Mouse (Mus musculus) kidney, adult 2 months (tissue): Measurements from ENCODE around the gene Galnt13. TPM values are rescaled to one million over a fixed set of nuclear protein-coding genes. Genes with fewer than 3 reads are reported as not detected.

Experiments used
- DNase-seq: peaks from one replicate; pipeline ENCODE4 v3.0.0; 2021
- H3K27ac ChIP-seq: fragments of 200-500 bp; 2 replicates; pipeline ENCODE4 v1.5.1; 2012; ENCODE audit warnings: low read depth, low read length, control low read depth, inconsistent platforms; ENCODE audit not compliant: insufficient read depth
- H3K27me3 ChIP-seq: fragments of 200-500 bp; replicated peaks from 2 replicates; pipeline ENCODE4 v1.6.1; 2012; ENCODE audit warnings: mild to moderate bottlenecking, moderate library complexity, low read length, inconsistent platforms; ENCODE audit not compliant: control insufficient read depth, insufficient read depth
- H3K36me3 ChIP-seq: fragments of 200-500 bp; 2 replicates; pipeline ENCODE4 v1.6.1; 2012; ENCODE audit warnings: mild to moderate bottlenecking, moderate library complexity, low read length, inconsistent platforms; ENCODE audit not compliant: control insufficient read depth, insufficient read depth
- H3K4me1 ChIP-seq: fragments of 200-500 bp; 2 replicates; pipeline ENCODE4 v1.6.1; 2011; ENCODE audit warnings: low read length; ENCODE audit not compliant: control insufficient read depth, insufficient read depth
- H3K4me3 ChIP-seq: fragments of 200-500 bp; 2 replicates; pipeline ENCODE4 v1.5.1; 2011; ENCODE audit warnings: mild to moderate bottlenecking, low read depth, low read length, control low read depth; ENCODE audit not compliant: insufficient read depth
- CTCF ChIP-seq: fragments of 200-500 bp; conservative IDR thresholded peaks from 2 replicates; pipeline ENCODE4 v1.5.1; 2011; ENCODE audit warnings: low read depth, mild to moderate bottlenecking, control low read depth, low read length, moderate library complexity, mixed read lengths; ENCODE audit not compliant: insufficient read depth, insufficient read length
- POLR2A ChIP-seq: fragments of 200-500 bp; IDR thresholded peaks from one replicate; pipeline ENCODE4 v1.6.1; 2011; ENCODE audit warnings: low read depth, low read length, control low read depth
- WGBS: fragments of 180-500 bp; shearing (Covaris S2); methylation state at CpG from one replicate; pipeline ENCODE4 v1.1.7; 2018; 5-methylcytosine and 5-hydroxymethylcytosine counted together
- polyA plus RNA-seq: library from polyadenylated mRNA; depleted of rRNA; stranded (reverse); fragments of >200 nt; gene quantifications from 2 replicates; pipeline ENCODE4 v1.2.3, GENCODE M21; 2012

Galnt13 gene
- polyA plus RNA-seq, 1 experiment: not detected

DNA sequence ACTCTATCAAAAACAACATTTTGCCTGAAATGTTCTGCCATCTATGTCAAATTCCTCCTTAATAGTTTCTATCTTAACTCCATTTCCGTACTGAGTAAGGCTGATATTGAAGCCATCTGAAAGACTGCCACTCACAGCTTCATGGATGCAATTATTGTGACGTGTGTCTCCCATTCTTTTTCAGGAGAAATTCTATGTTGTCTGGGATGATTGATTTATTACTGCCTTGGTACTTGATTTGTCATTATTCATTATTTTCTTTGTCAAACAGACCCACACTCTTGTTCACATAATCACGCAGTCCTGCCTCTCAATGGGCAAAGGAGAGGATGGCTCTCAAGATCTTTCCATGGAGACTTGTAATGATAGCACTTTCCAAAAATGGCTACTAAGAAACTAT lies 671.7 kb downstream of the Galnt13 start:
- 77% methylated on average over 3 of the region's 3 CpGs for WGBS

DNA sequence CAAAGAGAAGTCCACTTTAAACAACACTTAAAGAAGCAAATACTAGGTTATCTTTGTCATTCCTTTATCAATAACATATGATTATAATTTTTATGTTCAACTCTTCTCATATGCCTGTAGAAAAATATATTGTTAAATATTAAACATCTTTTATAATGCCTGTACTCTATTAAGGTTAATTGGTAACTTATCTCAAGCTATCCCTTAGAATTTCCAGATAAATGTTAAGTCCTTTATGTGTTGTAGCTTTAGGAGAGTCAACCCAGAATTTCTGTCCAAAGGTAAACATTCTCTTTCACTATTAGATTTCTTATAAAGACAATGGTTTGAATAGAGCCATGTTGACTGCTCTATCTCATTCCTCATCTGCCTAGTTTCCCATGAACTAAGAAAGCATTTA lies 717.0 kb downstream of the Galnt13 start:
- H3K27me3 ChIP-seq: no peaks in the 10 kb centered on the region
- DNase-seq: no peak
- no peak overlapping the region for H3K27ac ChIP-seq

More for the DNA sequence above, 671.7 kb downstream of the Galnt13 start:
- Histone ChIP-seq H3K27me3 (no peaks in the 10 kb centered on the region), H3K4me1 (no peaks in the 10 kb centered on the region), H3K36me3 (no peaks in the 10 kb centered on the region), H3K4me3 (no peak overlapping the region), H3K27ac (no peak overlapping the region)
- DNase-seq: no peak
- TF ChIP-seq CTCF (no peak), POLR2A (no peak)

DNA sequence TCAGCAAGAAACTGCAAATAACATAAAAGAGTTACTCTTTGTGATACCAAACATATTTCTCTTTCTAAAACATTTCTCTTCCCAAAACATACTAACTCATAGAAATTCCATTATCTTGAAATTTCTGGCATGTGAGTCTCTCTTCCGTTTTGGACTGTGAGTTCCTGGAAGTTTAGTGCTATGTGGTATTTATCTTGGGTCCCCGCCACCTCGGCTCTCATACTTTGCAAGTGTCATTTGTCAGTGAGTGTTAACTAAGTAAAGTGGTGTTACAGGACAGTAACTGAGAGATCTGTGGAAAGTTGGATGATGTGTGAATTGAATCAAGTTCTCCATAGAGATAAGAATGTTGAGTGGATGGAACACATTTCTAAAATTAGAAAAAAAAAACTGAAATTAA lies 728.7 kb downstream of the Galnt13 start:
- H3K4me3 ChIP-seq: no peak overlapping the region
- peak; percentile 2 for DNase-seq
- no peaks in the 10 kb centered on the region for H3K36me3 ChIP-seq
- H3K27ac ChIP-seq: no peak overlapping the region
- no peaks in the 10 kb centered on the region for H3K27me3 ChIP-seq
- no peak for TF ChIP-seq CTCF
- no peak for TF ChIP-seq POLR2A
- WGBS: 60% methylated on average over 3 of the region's 3 CpGs
- no peaks in the 10 kb centered on the region for H3K4me1 ChIP-seq

More for the DNA sequence above, 717.0 kb downstream of the Galnt13 start:
- H3K4me1 ChIP-seq: no peaks in the 10 kb centered on the region
- H3K4me3 ChIP-seq: no peak overlapping the region
- H3K36me3 ChIP-seq: no peaks in the 10 kb centered on the region
- TF ChIP-seq POLR2A: no peak
- TF ChIP-seq CTCF: no peak
